Mouse (Mus musculus) intestine, embryonic 16.5 days (tissue): ENCODE results near the gene Efcab11. TPM values are rescaled to one million over a fixed set of nuclear protein-coding genes. Genes with fewer than 3 reads are reported as not detected.
"Not testable (repeated sequence)": the region's sequence is repeated elsewhere in the genome, so short reads cannot be mapped to it uniquely, and the experiment has no call there.

Experiments used
- ATAC-seq: fragments of 200-750 bp; cut with Nextera tagmentation; 2 replicates; pipeline ENCODE4 v1.8.0; 2017; ENCODE audit warnings: moderate TSS enrichment, moderate library complexity
- H3K27ac ChIP-seq: fragments of 300-500 bp; sonication (generic); 2 replicates; pipeline ENCODE4 v1.5.1; 2014; ENCODE audit warnings: mild to moderate bottlenecking, low read length
- H3K27me3 ChIP-seq: fragments of 300-500 bp; sonication (generic); replicated peaks from 2 replicates; pipeline ENCODE4 v1.6.1; 2014; ENCODE audit warnings: low read length, control low read depth, mixed read lengths; ENCODE audit not compliant: control insufficient read depth, insufficient read depth
- H3K36me3 ChIP-seq: fragments of 300-500 bp; sonication (generic); 2 replicates; pipeline ENCODE4 v1.6.1; 2014; ENCODE audit warnings: low read length, control low read depth; ENCODE audit not compliant: control insufficient read depth, insufficient read depth
- H3K4me1 ChIP-seq: fragments of 300-500 bp; sonication (generic); 2 replicates; pipeline ENCODE4 v1.6.1; 2014; ENCODE audit warnings: low read length, control low read depth, mixed read lengths; ENCODE audit not compliant: control insufficient read depth, insufficient read depth
- H3K4me2 ChIP-seq: fragments of 300-500 bp; sonication (generic); 2 replicates; pipeline ENCODE4 v1.6.1; 2014; ENCODE audit warnings: low read depth, low read length, control low read depth
- H3K4me3 ChIP-seq: fragments of 300-500 bp; sonication (generic); 2 replicates; pipeline ENCODE4 v1.5.1; 2014; ENCODE audit warnings: mild to moderate bottlenecking, low read length
- H3K9ac ChIP-seq: fragments of 300-500 bp; sonication (generic); 2 replicates; pipeline ENCODE4 v1.6.1; 2014; ENCODE audit warnings: low read depth, low read length
- H3K9me3 ChIP-seq: fragments of 300-500 bp; sonication (generic); 2 replicates; pipeline ENCODE4 v1.6.1; 2016; ENCODE audit warnings: low read length, control low read depth; ENCODE audit not compliant: control insufficient read depth
- WGBS: fragments of 180-500 bp; shearing (Covaris S2); extraction: QIAGEN DNeasy Blood & Tissue Kit; methylation state at CpG from one replicate; pipeline ENCODE4 v1.1.7; 2014; 5-methylcytosine and 5-hydroxymethylcytosine counted together
- polyA plus RNA-seq: library from polyadenylated mRNA; unstranded; fragments of >200 nt; fragmentation: Nextera tagmentation; extraction: Ambion mirVana; gene quantifications from 2 replicates; pipeline ENCODE4 v1.2.1, GENCODE M21; 2015

The Efcab11 gene
- polyA plus RNA-seq, 1 experiment from 2014 or later: 9.7 TPM

GRCm38 (mm10) chr12:99822591-99822990 lies 61.6 kb downstream of the Efcab11 start:
- Histone ChIP-seq H3K9me3 (no peaks in the 10 kb centered on the region), H3K9ac (no peak overlapping the region), H3K27ac (no peak overlapping the region), H3K4me3 (no peak overlapping the region), H3K4me2 (no peak overlapping the region), H3K4me1 (no peaks in the 10 kb centered on the region), H3K27me3 (no peaks in the 10 kb centered on the region), H3K36me3 (no peaks in the 10 kb centered on the region)
- no peak for ATAC-seq
- WGBS: 87% methylated on average over 4 of the region's 4 CpGs

GRCm38 (mm10) chr12:99821309-99821934 lies 62.8 kb downstream of the Efcab11 start:
- Histone ChIP-seq H3K4me2 (no peak overlapping the region), H3K9ac (no peak overlapping the region), H3K36me3 (no peaks in the 10 kb centered on the region), H3K4me3 (no peak overlapping the region), H3K27ac (no peak overlapping the region), H3K27me3 (no peaks in the 10 kb centered on the region), H3K9me3 (no peaks in the 10 kb centered on the region), H3K4me1 (no peaks in the 10 kb centered on the region)
- 86% methylated on average over 12 of the region's 12 CpGs for WGBS
- ATAC-seq: no peak

GRCm38 (mm10) chr12:99819186-99819974 lies 64.9 kb downstream of the Efcab11 start:
- no peak overlapping the region for H3K27ac ChIP-seq
- no peak overlapping the region for H3K9ac ChIP-seq
- no peak for ATAC-seq
- H3K4me2 ChIP-seq: no peak overlapping the region
- H3K9me3 ChIP-seq: no peaks in the 10 kb centered on the region
- 0 out of 2 replicates have a peak, but pooled peaks cover 4% of the 10 kb centered on the region for H3K4me1 ChIP-seq
- WGBS: 49% methylated on average over 4 of the region's 4 CpGs
- H3K4me3 ChIP-seq: no peak overlapping the region
- H3K36me3 ChIP-seq: no peaks in the 10 kb centered on the region
- no peaks in the 10 kb centered on the region for H3K27me3 ChIP-seq

GRCm38 (mm10) chr12:99818006-99818405 lies 66.2 kb downstream of the Efcab11 start:
- not testable (repeated sequence) for H3K27ac ChIP-seq, H3K9ac ChIP-seq, H3K4me1 ChIP-seq, H3K4me3 ChIP-seq, H3K36me3 ChIP-seq, ATAC-seq, H3K9me3 ChIP-seq, H3K4me2 ChIP-seq, H3K27me3 ChIP-seq
- WGBS: 96% methylated on average over 16 of the region's 16 CpGs

- ATAC-seq: peak; percentile 76
- H3K27me3 ChIP-seq: no peaks in the 10 kb centered on the region
- WGBS: 45% methylated on average over 8 of the region's 8 CpGs
Observed at GRCm38 (mm10) chr12:99815244-99815643, 69.0 kb downstream of the Efcab11 start.

GRCm38 (mm10) chr12:99807891-99808290 lies 76.3 kb downstream of the Efcab11 start:
- no peak overlapping the region for H3K4me2 ChIP-seq
- no peaks in the 10 kb centered on the region for H3K9me3 ChIP-seq
- H3K27ac ChIP-seq: no peak overlapping the region
- H3K4me1 ChIP-seq: no peaks in the 10 kb centered on the region
- H3K27me3 ChIP-seq: no peaks in the 10 kb centered on the region
- no peak overlapping the region for H3K9ac ChIP-seq
- WGBS: 69% methylated on average over 5 of the region's 5 CpGs
- ATAC-seq: no peak
- H3K4me3 ChIP-seq: no peak overlapping the region
- H3K36me3 ChIP-seq: no peaks in the 10 kb centered on the region

More at GRCm38 (mm10) chr12:99815244-99815643, 69.0 kb downstream of the Efcab11 start:
- Histone ChIP-seq H3K27ac (no peak overlapping the region), H3K9ac (no peak overlapping the region), H3K9me3 (no peaks in the 10 kb centered on the region), H3K4me1 (0 out of 2 replicates have a peak, but pooled peaks cover 4% of the 10 kb centered on the region), H3K36me3 (no peaks in the 10 kb centered on the region), H3K4me3 (no peak overlapping the region), H3K4me2 (no peak overlapping the region)

GRCm38 (mm10) chr12:99806741-99807140 lies 77.5 kb downstream of the Efcab11 start:
- ATAC-seq, H3K9me3 ChIP-seq, H3K4me2 ChIP-seq, H3K4me1 ChIP-seq, H3K4me3 ChIP-seq, H3K27me3 ChIP-seq, H3K36me3 ChIP-seq, H3K9ac ChIP-seq, H3K27ac ChIP-seq: not testable (repeated sequence)
- 86% methylated on average over 6 of the region's 7 CpGs for WGBS

GRCm38 (mm10) chr12:99795921-99796320 lies 88.3 kb downstream of the Efcab11 start:
- no peak for ATAC-seq
- WGBS: 82% methylated on average over 2 of the region's 2 CpGs
- Histone ChIP-seq H3K4me3 (no peak overlapping the region), H3K4me1 (no peaks in the 10 kb centered on the region), H3K9me3 (no peaks in the 10 kb centered on the region), H3K4me2 (no peak overlapping the region), H3K27ac (no peak overlapping the region), H3K36me3 (no peaks in the 10 kb centered on the region), H3K9ac (no peak overlapping the region), H3K27me3 (no peaks in the 10 kb centered on the region)

GRCm38 (mm10) chr12:99794792-99795620 lies 89.2 kb downstream of the Efcab11 start:
- 74% methylated on average over 7 of the region's 7 CpGs for WGBS
- H3K27ac ChIP-seq: no peak overlapping the region
- H3K4me2 ChIP-seq: no peak overlapping the region
- H3K36me3 ChIP-seq: no peaks in the 10 kb centered on the region
- no peak overlapping the region for H3K9ac ChIP-seq
- ATAC-seq: no peak
- H3K9me3 ChIP-seq: no peaks in the 10 kb centered on the region
- H3K27me3 ChIP-seq: no peaks in the 10 kb centered on the region
- H3K4me1 ChIP-seq: no peaks in the 10 kb centered on the region
- H3K4me3 ChIP-seq: no peak overlapping the region
